Mouse (Mus musculus) right cerebral cortex, adult 18-20 months (tissue): ENCODE measurements at regions not wholly inside any gene's neighbourhood (a gene's known extent, or its start where the extent isn't known, plus 50 kb on each side); places are given as distances from the start of the nearest gene placed in this dataset.
A peak's percentile ranks its signal among the peaks of the same experiment; 100 is the strongest.

Experiments
- DNase-seq: peaks from one replicate; pipeline ENCODE4 v3.0.0; 2022; ENCODE audit warnings: mixed read lengths

- DNase-seq: no peak
Observed at GRCm38 (mm10) chr10:84103985-84104384, 336.4 kb downstream of the Nuak1 start.

- DNase-seq: no peak
Observed at GRCm38 (mm10) chr10:84104556-84104955, 335.8 kb downstream of the Nuak1 start.

- DNase-seq: no peak
Observed at GRCm38 (mm10) chr10:84109680-84110371, 330.6 kb downstream of the Nuak1 start.

- DNase-seq: no peak
Observed at GRCm38 (mm10) chr10:84110372-84110985, 329.9 kb downstream of the Nuak1 start.

- DNase-seq: no peak
Observed at GRCm38 (mm10) chr10:84111502-84111901, 328.9 kb downstream of the Nuak1 start.

- DNase-seq: no peak
Observed at GRCm38 (mm10) chr10:84111909-84112308, 328.5 kb downstream of the Nuak1 start.

- DNase-seq: no peak
Observed at GRCm38 (mm10) chr10:84119952-84120550, 320.3 kb downstream of the Nuak1 start.

- no peak for DNase-seq
Observed at GRCm38 (mm10) chr10:84137019-84137658, 303.3 kb downstream of the Nuak1 start.

GRCm38 (mm10) chr10:84142741-84143454 lies 297.5 kb downstream of the Nuak1 start:
- no peak for DNase-seq

GRCm38 (mm10) chr10:84143674-84144343 lies 296.6 kb downstream of the Nuak1 start:
- no peak for DNase-seq

- no peak for DNase-seq
Observed at GRCm38 (mm10) chr10:84144344-84144687, 296.1 kb downstream of the Nuak1 start.

- DNase-seq: no peak
Observed at GRCm38 (mm10) chr10:84147305-84147984, 293.0 kb downstream of the Nuak1 start.

GRCm38 (mm10) chr10:84163752-84164151 lies 276.6 kb downstream of the Nuak1 start:
- DNase-seq: no peak

- no peak for DNase-seq
Observed at GRCm38 (mm10) chr10:84165832-84166567, 274.4 kb downstream of the Nuak1 start.

GRCm38 (mm10) chr10:84166568-84166905 lies 273.9 kb downstream of the Nuak1 start:
- no peak for DNase-seq

- peak; percentile 77 for DNase-seq
Observed at GRCm38 (mm10) chr10:84172828-84173321, 267.5 kb downstream of the Nuak1 start.

- DNase-seq: no peak
Observed at GRCm38 (mm10) chr10:84183239-84183638, 257.2 kb downstream of the Nuak1 start.

GRCm38 (mm10) chr10:84186466-84186865 lies 253.9 kb downstream of the Nuak1 start:
- DNase-seq: no peak

GRCm38 (mm10) chr10:84199035-84199434 lies 241.4 kb downstream of the Nuak1 start:
- DNase-seq: no peak

- DNase-seq: no peak
Observed at GRCm38 (mm10) chr10:84201785-84202184, 238.6 kb downstream of the Nuak1 start.
